Mouse (Mus musculus): ENCODE measurements around the gene Tmem161b. TPM values are rescaled to one million over a fixed set of nuclear protein-coding genes. Genes with fewer than 3 reads are reported as not detected.

The Tmem161b gene
- total and polyA plus RNA-seq, 3 experiments: 14.8 to 50.7 (median 28.1) TPM

- DNase-seq (ENCODE audit: extremely low read depth): peak; percentile 20
- TF ChIP-seq CTCF (conservative IDR thresholded peaks at IDR 0.05 in 1 of 2, IDR thresholded peaks at IDR 0.05 in 1 of 2; ENCODE audit: low read depth in 2 of 2, low read length in 2 of 2): no peak
- TF ChIP-seq MAFK (IDR thresholded peaks at IDR 0.05; ENCODE audit: insufficient replicate concordance, low read length): no peak
- no peak for TF ChIP-seq POLR2A (IDR thresholded peaks at IDR 0.05; ENCODE audit: low read depth, low read length)
- no peak for TF ChIP-seq POLR2AphosphoS2 (IDR thresholded peaks at IDR 0.05; ENCODE audit: low read depth, low read length)
- TF ChIP-seq NRF1 (IDR thresholded peaks at IDR 0.05; ENCODE audit: low read depth, low read length): no peak
- no peak for TF ChIP-seq MAZ (IDR thresholded peaks at IDR 0.05; ENCODE audit: low read depth, low read length)
- TF ChIP-seq EP300 (IDR thresholded peaks at IDR 0.05; ENCODE audit: low read length): no peak
- no peak for TF ChIP-seq SIN3A (IDR thresholded peaks at IDR 0.05; ENCODE audit: low read length)
- TF ChIP-seq MXI1 (IDR thresholded peaks at IDR 0.05; ENCODE audit: low read depth, low read length): no peak
- no peak for TF ChIP-seq GABPA (IDR thresholded peaks at IDR 0.05; ENCODE audit: insufficient replicate concordance, low read depth, low read length)
- TF ChIP-seq IRF4 (IDR thresholded peaks at IDR 0.05; ENCODE audit: low read depth, low read length): no peak
- no peak for TF ChIP-seq USF2 (conservative IDR thresholded peaks at IDR 0.05; ENCODE audit: low read depth, low read length)
- TF ChIP-seq NELFE (IDR thresholded peaks at IDR 0.05; ENCODE audit: low read depth, low read length): no peak
- TF ChIP-seq CHD1 (IDR thresholded peaks at IDR 0.05; ENCODE audit: low read depth, low read length): no peak
- TF ChIP-seq ETS1 (conservative IDR thresholded peaks at IDR 0.05; ENCODE audit: low read depth, low read length): no peak
- TF ChIP-seq ZMIZ1 (IDR thresholded peaks at IDR 0.05; ENCODE audit: low read depth, low read length): no peak
- Histone ChIP-seq H3K36me3 (replicated peaks in 1 of 2; ENCODE audit: control insufficient read depth in 1 of 2, insufficient read depth in 1 of 2, low read length in 1 of 2) (peaks cover 0 to 3% of the 10 kb centered on the region in 2 experiments), H3K79me2 (replicated peaks; ENCODE audit: control insufficient read depth, extremely low read depth, insufficient read depth, poor library complexity, severe bottlenecking) (peaks cover 47% of the 10 kb centered on the region), H3K4me3 (replicated peaks in 1 of 3; ENCODE audit: low read depth in 2 of 3, low read length in 2 of 3, poor library complexity in 1 of 3) (peak overlapping the region; percentile 77 to 99 (median 97)), H3K27ac (ENCODE audit: insufficient read depth, low read depth) (no peak overlapping the region), H3K27me3 (replicated peaks) (no peaks in the 10 kb centered on the region), H3K9me3 (replicated peaks; ENCODE audit: low read length) (no peaks in the 10 kb centered on the region), H3K4me2 (ENCODE audit: insufficient read depth, low read depth, poor library complexity, severe bottlenecking) (peak overlapping the region; percentile 98), H3K4me1 (ENCODE audit: control insufficient read depth in 1 of 2, insufficient read depth in 2 of 2) (peaks cover 5 to 31% of the 10 kb centered on the region in 2 experiments; a peak in 3 of 4 replicates), H3K9ac (ENCODE audit: insufficient read depth, low read depth) (peak overlapping the region; percentile 96)
- dilution Hi-C loops (cut with MboI; ENCODE audit: extremely low pct_ligation_motif_present, extremely low pct_unique_long_range_greater_than_20kb, low sequenced_read_pairs) (no loop called here), in situ Hi-C loops (cut with MboI; ENCODE audit: low pct_ligation_motif_present, low pct_unique_long_range_greater_than_20kb, low sequenced_read_pairs) (no loop called here)
Observed at GRCm38 (mm10) chr13:84222682-84222992, 541 bp downstream of the Tmem161b start.

GRCm38 (mm10) chr13:84223018-84223417 lies 922 bp downstream of the Tmem161b start:
- no peak for DNase-seq (ENCODE audit: extremely low read depth)
- Histone ChIP-seq H3K36me3 (replicated peaks in 1 of 2; ENCODE audit: control insufficient read depth in 1 of 2, insufficient read depth in 1 of 2, low read length in 1 of 2) (peaks cover 0 to 6% of the 10 kb centered on the region in 2 experiments), H3K4me3 (replicated peaks in 1 of 3; ENCODE audit: low read depth in 2 of 3, low read length in 2 of 3, poor library complexity in 1 of 3) (peak overlapping the region; percentile 77 to 99 (median 97)), H3K4me2 (ENCODE audit: insufficient read depth, low read depth, poor library complexity, severe bottlenecking) (peak overlapping the region; percentile 98), H3K79me2 (replicated peaks; ENCODE audit: control insufficient read depth, extremely low read depth, insufficient read depth, poor library complexity, severe bottlenecking) (peaks cover 50% of the 10 kb centered on the region), H3K27ac (ENCODE audit: insufficient read depth, low read depth) (no peak overlapping the region), H3K4me1 (ENCODE audit: control insufficient read depth in 1 of 2, insufficient read depth in 2 of 2) (peaks cover 5 to 35% of the 10 kb centered on the region in 2 experiments; a peak in 3 of 4 replicates), H3K27me3 (replicated peaks) (no peaks in the 10 kb centered on the region), H3K9ac (ENCODE audit: insufficient read depth, low read depth) (peak overlapping the region; percentile 96), H3K9me3 (replicated peaks; ENCODE audit: low read length) (no peaks in the 10 kb centered on the region)
- no peak for TF ChIP-seq JUND (conservative IDR thresholded peaks at IDR 0.05; ENCODE audit: low read depth, low read length)
- no peak for TF ChIP-seq POLR2A (IDR thresholded peaks at IDR 0.05; ENCODE audit: low read depth, low read length)
- no peak for TF ChIP-seq IRF4 (IDR thresholded peaks at IDR 0.05; ENCODE audit: low read depth, low read length)
- TF ChIP-seq ZNF384 (IDR thresholded peaks at IDR 0.05; ENCODE audit: low read depth, low read length): no peak
- no peak for TF ChIP-seq UBTF (IDR thresholded peaks at IDR 0.05; ENCODE audit: low read depth, low read length)
- TF ChIP-seq SMC3 (IDR thresholded peaks at IDR 0.05; ENCODE audit: low read depth, low read length): no peak
- TF ChIP-seq NRF1 (IDR thresholded peaks at IDR 0.05; ENCODE audit: low read depth, low read length): no peak
- no peak; the same call in 1 of the 2 replicates for TF ChIP-seq CHD1 (IDR thresholded peaks at IDR 0.05; ENCODE audit: low read depth, low read length)
- no peak for TF ChIP-seq ZC3H11A (IDR thresholded peaks at IDR 0.05; ENCODE audit: low read depth, low read length)
- no peak for TF ChIP-seq MXI1 (IDR thresholded peaks at IDR 0.05; ENCODE audit: low read depth, low read length)
- no peak for TF ChIP-seq TBP (conservative IDR thresholded peaks at IDR 0.05; ENCODE audit: low read depth, low read length)
- no peak for TF ChIP-seq ZMIZ1 (IDR thresholded peaks at IDR 0.05; ENCODE audit: low read depth, low read length)
- no peak for TF ChIP-seq MYC (IDR thresholded peaks at IDR 0.05; ENCODE audit: low read depth, low read length)
- no peak for TF ChIP-seq ELF1 (IDR thresholded peaks at IDR 0.05; ENCODE audit: low read depth, low read length)
- TF ChIP-seq E2F4 (IDR thresholded peaks at IDR 0.05; ENCODE audit: insufficient replicate concordance, low read depth, low read length): no peak
- TF ChIP-seq ZKSCAN1 (IDR thresholded peaks at IDR 0.05; ENCODE audit: borderline replicate concordance, low read depth, low read length): no peak
- dilution Hi-C loops (cut with MboI; ENCODE audit: extremely low pct_ligation_motif_present, extremely low pct_unique_long_range_greater_than_20kb, low sequenced_read_pairs): no loop called here
- in situ Hi-C loops (cut with MboI; ENCODE audit: low pct_ligation_motif_present, low pct_unique_long_range_greater_than_20kb, low sequenced_read_pairs): no loop called here

Data from CH12.LX (cell line).